Mouse (Mus musculus): ENCODE measurements around the gene Vangl1.
"Not testable (repeated sequence)": the region's sequence is repeated elsewhere in the genome, so short reads cannot be mapped to it uniquely, and the experiment has no call there.

Vangl1 gene

GRCm38 (mm10) chr3:102203781-102204721 lies at the start of gene Vangl1:
Vangl1 (minus strand) TSS chr3:102204693.
- in situ Hi-C loops (cut with MboI; ENCODE audit: low sequenced_read_pairs), result no loop called here

- in situ Hi-C loops (cut with MboI; ENCODE audit: low sequenced_read_pairs), result no loop called here
Observed at GRCm38 (mm10) chr3:102253554-102253953, 49.1 kb upstream of the Vangl1 start.

GRCm38 (mm10) chr3:102252927-102253326 lies 48.4 kb upstream of the Vangl1 start:
- in situ Hi-C loops (cut with MboI; ENCODE audit: low sequenced_read_pairs), result no loop called here

GRCm38 (mm10) chr3:102250873-102251272 lies 46.4 kb upstream of the Vangl1 start:
- in situ Hi-C loops (cut with MboI; ENCODE audit: low sequenced_read_pairs), result no loop called here

GRCm38 (mm10) chr3:102249401-102249991 lies 45.0 kb upstream of the Vangl1 start:
- in situ Hi-C loops (cut with MboI; ENCODE audit: low sequenced_read_pairs), result no loop called here

GRCm38 (mm10) chr3:102244601-102245000 lies 40.1 kb upstream of the Vangl1 start:
- in situ Hi-C loops (cut with MboI; ENCODE audit: low sequenced_read_pairs), result no loop called here

- in situ Hi-C loops (cut with MboI; ENCODE audit: low sequenced_read_pairs), result no loop called here
Observed at GRCm38 (mm10) chr3:102242854-102243253, 38.4 kb upstream of the Vangl1 start.

GRCm38 (mm10) chr3:102231418-102232134 lies 27.1 kb upstream of the Vangl1 start:
- in situ Hi-C loops (cut with MboI; ENCODE audit: low sequenced_read_pairs), result no loop called here

GRCm38 (mm10) chr3:102222756-102223155 lies 18.3 kb upstream of the Vangl1 start:
- in situ Hi-C loops (cut with MboI; ENCODE audit: low sequenced_read_pairs), result no loop called here

GRCm38 (mm10) chr3:102218301-102218700 lies 13.8 kb upstream of the Vangl1 start:
- in situ Hi-C loops (cut with MboI; ENCODE audit: low sequenced_read_pairs), result no loop called here

GRCm38 (mm10) chr3:102214736-102215135 lies 10.2 kb upstream of the Vangl1 start:
- in situ Hi-C loops (cut with MboI; ENCODE audit: low sequenced_read_pairs), result no loop called here

- in situ Hi-C loops (cut with MboI; ENCODE audit: low sequenced_read_pairs), result no loop called here
Observed at GRCm38 (mm10) chr3:102214299-102214698, 9.8 kb upstream of the Vangl1 start.

- in situ Hi-C loops (cut with MboI; ENCODE audit: low sequenced_read_pairs), result no loop called here
Observed at GRCm38 (mm10) chr3:102212896-102213295, 8.4 kb upstream of the Vangl1 start.

GRCm38 (mm10) chr3:102212336-102212735 lies 7.8 kb upstream of the Vangl1 start:
- in situ Hi-C loops (cut with MboI; ENCODE audit: low sequenced_read_pairs), result no loop called here

- in situ Hi-C loops (cut with MboI; ENCODE audit: low sequenced_read_pairs), result no loop called here
Observed at GRCm38 (mm10) chr3:102211340-102211739, 6.8 kb upstream of the Vangl1 start.

- in situ Hi-C loops (cut with MboI; ENCODE audit: low sequenced_read_pairs), result no loop called here
Observed at GRCm38 (mm10) chr3:102210775-102211174, 6.3 kb upstream of the Vangl1 start.

- in situ Hi-C loops (cut with MboI; ENCODE audit: low sequenced_read_pairs), result no loop called here
Observed at GRCm38 (mm10) chr3:102208861-102209260, 4.4 kb upstream of the Vangl1 start.

- in situ Hi-C loops (cut with MboI; ENCODE audit: low sequenced_read_pairs), result no loop called here
Observed at GRCm38 (mm10) chr3:102205458-102205830, 951 bp upstream of the Vangl1 start.

GRCm38 (mm10) chr3:102204734-102205457 lies 403 bp upstream of the Vangl1 start:
- in situ Hi-C loops (cut with MboI; ENCODE audit: low sequenced_read_pairs), result not testable (repeated sequence)

GRCm38 (mm10) chr3:102203131-102203530 lies 1.4 kb downstream of the Vangl1 start:
- in situ Hi-C loops (cut with MboI; ENCODE audit: low sequenced_read_pairs), result no loop called here

- in situ Hi-C loops (cut with MboI; ENCODE audit: low sequenced_read_pairs), result no loop called here
Observed at GRCm38 (mm10) chr3:102199991-102200390, 4.5 kb downstream of the Vangl1 start.
